Mouse (Mus musculus) cerebellum, adult 2 months (tissue): ENCODE results near the gene Kcnip1.

Experiments
- CTCF ChIP-seq: fragments of 200-500 bp; IDR thresholded peaks from 2 replicates; pipeline ENCODE4 v1.5.1; 2011; ENCODE audit warnings: low read depth, mild to moderate bottlenecking, control low read depth, low read length, moderate library complexity, borderline replicate concordance; ENCODE audit not compliant: insufficient read depth
- POLR2A ChIP-seq: fragments of 200-500 bp; IDR thresholded peaks from 2 replicates; pipeline ENCODE4 v1.6.1; 2011; ENCODE audit warnings: low read length, control low read depth, borderline replicate concordance; ENCODE audit not compliant: insufficient read depth

DNA sequence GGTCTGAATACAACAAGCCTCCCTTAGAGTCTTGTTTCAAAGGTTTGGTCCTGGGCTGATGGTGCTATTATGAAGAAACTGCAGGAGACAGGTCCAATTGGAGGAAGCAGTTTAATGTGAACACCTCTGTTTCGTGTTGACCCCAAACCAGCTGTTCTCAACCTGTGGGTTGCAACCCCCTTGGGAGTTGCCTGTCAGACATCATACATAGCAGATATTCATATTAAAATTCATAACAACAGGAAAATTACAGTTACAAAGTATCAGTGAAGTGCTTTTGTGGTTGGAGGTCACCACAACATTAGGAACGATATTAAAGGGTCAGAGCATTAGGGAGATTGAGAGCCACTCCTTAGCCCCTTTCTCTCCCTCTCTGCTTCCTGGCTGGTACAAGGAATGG lies 91.2 kb downstream of the Kcnip1 start:
- TF ChIP-seq CTCF (no peak), POLR2A (no peak)
